Mouse (Mus musculus) B cell, adult 67 days (primary cell): ENCODE measurements around the gene Hsf5. TPM values are rescaled to one million over a fixed set of nuclear protein-coding genes. Genes with fewer than 3 reads are reported as not detected.

Source experiments
- total RNA-seq, 2 experiments: library from RNA; stranded (reverse); gene quantifications; 4 replicates each; pipeline ENCODE4 v1.2.4; 2023

Hsf5 gene
- total RNA-seq, result under 1 TPM in 1 of 2 experiments, not detected in 1; 0.30 TPM

GRCm38 (mm10) chr11:87616790-87617474 lies at the start of gene Hsf5:
TSS of gene Hsf5 (plus strand) at chr11:87617164.

GRCm38 (mm10) chr11:87568255-87568953 lies 48.6 kb upstream of the Hsf5 start, which contains the start of gene Sept4:
TSS of gene Sept4 (plus strand) at chr11:87568903.

DNA sequence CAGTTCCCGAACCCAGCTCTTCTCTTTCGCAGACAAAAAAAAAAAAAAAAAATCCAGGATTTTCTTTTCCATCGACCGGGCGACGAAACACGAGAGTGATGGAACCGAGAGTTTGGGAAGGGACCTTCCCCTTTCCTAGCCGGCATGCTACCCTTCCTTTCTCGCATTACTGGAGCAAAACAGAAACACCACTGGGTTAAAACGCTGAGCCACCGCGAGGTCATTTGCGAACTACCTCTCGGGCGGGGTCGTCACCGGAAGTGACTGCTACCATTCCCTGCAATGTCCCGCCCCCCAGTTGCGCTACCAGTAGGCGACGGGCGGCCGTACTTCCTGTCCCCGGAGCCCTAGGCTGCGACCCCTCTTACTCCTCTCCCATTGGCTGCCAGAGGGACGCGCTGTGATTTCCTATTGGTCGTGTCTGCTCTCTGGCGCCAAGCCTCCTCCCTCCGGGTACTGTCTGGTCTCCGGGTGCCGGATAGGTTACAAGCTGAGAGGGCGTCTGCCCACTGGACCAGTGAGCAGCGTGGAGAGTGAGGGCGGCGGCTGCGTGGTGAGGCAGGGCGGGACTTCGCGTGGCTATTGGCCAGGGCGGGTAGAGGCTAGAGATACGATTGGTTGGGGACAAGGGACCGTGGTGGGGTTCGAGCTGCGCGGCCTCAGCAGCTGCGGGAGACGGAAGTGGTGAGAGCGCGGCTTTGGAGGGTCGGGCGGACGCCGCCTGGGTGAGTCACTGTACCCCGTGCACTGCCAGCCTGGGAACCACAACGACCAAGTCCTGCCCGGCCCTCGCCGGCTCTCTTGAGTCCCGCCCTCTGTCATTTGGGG lies 25.2 kb upstream of the Hsf5 start, which contains the start of gene Mtmr4:
TSS of gene Mtmr4 (plus strand) at position 637 of the 828 bp plus-strand sequence.

GRCm38 (mm10) chr11:87662407-87662806 lies 45.4 kb downstream of the Hsf5 start, which contains the start of gene Rnf43:
TSS of gene Rnf43 (plus strand) at chr11:87662722.

Other genes with a start within 250 kb of the Hsf5 start
- gene Rad51c, start 212.2 kb upstream of the Hsf5 start, total RNA-seq, result 1 to 10 TPM; 8.1 to 8.8 TPM
- gene Tex14, start 212.1 kb upstream of the Hsf5 start, total RNA-seq, result under 1 TPM; 0.78 to 0.86 TPM
- gene Gm11492, start 50.5 kb upstream of the Hsf5 start, total RNA-seq, result not detected
- 1 to 10 TPM in 1 of 2 experiments, under 1 TPM in 1; 0.58 to 1.9 TPM for gene Sept4, start 48.3 kb upstream of the Hsf5 start, total RNA-seq
- 10 to 100 TPM; 54.9 to 64.4 TPM for gene Mtmr4, start 25.0 kb upstream of the Hsf5 start, total RNA-seq
- gene Rnf43, start 45.6 kb downstream of the Hsf5 start, total RNA-seq, result 1 to 10 TPM; 5.3 to 6.3 TPM
- gene Supt4a, start 120.4 kb downstream of the Hsf5 start, total RNA-seq, result 100 to 1,000 TPM; 125 to 140 TPM
- gene Tspoap1, start 143.4 kb downstream of the Hsf5 start, total RNA-seq, result 10 to 100 TPM in 1 of 2 experiments, 1 to 10 TPM in 1; 9.1 to 10.2 TPM
- not detected for gene Mpo, start 176.4 kb downstream of the Hsf5 start, total RNA-seq
- gene Lpo, start 211.1 kb downstream of the Hsf5 start, total RNA-seq, result not detected
- gene Mks1, start 236.1 kb downstream of the Hsf5 start, total RNA-seq, result 10 to 100 TPM; 20.0 to 22.1 TPM